Mouse (Mus musculus) heart, postnatal 0 days (tissue): ENCODE results near the gene Atf6b. TPM values are rescaled to one million over a fixed set of nuclear protein-coding genes. Genes with fewer than 3 reads are reported as not detected.

Experiments
- ATAC-seq: fragments of 200-750 bp; cut with Nextera tagmentation; 2 replicates; pipeline ENCODE4 v1.8.0; 2017; ENCODE audit warnings: low read depth, moderate number of reproducible peaks, moderate library complexity; ENCODE audit not compliant: insufficient read depth
- DNase-seq: peaks from one replicate; pipeline ENCODE4 v3.0.0-alpha.2; 2016; ENCODE audit warnings: low spot score
- H3K27ac ChIP-seq: fragments of 300-500 bp; sonication (generic); 2 replicates; pipeline ENCODE4 v1.5.1; 2014; ENCODE audit warnings: low read depth, mild to moderate bottlenecking
- H3K27me3 ChIP-seq: fragments of 300-500 bp; sonication (generic); 2 replicates; pipeline ENCODE4 v1.6.1; 2014; ENCODE audit warnings: low read length, mixed read lengths; ENCODE audit not compliant: control insufficient read depth, insufficient read depth
- H3K36me3 ChIP-seq: fragments of 300-500 bp; sonication (generic); replicated peaks from 2 replicates; pipeline ENCODE4 v1.6.1; 2014; ENCODE audit warnings: low read length, mixed read lengths; ENCODE audit not compliant: control insufficient read depth, insufficient read depth
- H3K4me1 ChIP-seq: fragments of 300-500 bp; sonication (generic); 2 replicates; pipeline ENCODE4 v1.6.1; 2014; ENCODE audit warnings: antibody characterized with exemption; ENCODE audit not compliant: control insufficient read depth, insufficient read depth
- H3K4me2 ChIP-seq: fragments of 300-500 bp; sonication (generic); 2 replicates; pipeline ENCODE4 v1.6.1; 2014; ENCODE audit warnings: low read depth, mild to moderate bottlenecking, low read length, moderate library complexity
- H3K4me3 ChIP-seq: fragments of 300-500 bp; sonication (generic); 2 replicates; pipeline ENCODE4 v1.5.1; 2014; ENCODE audit warnings: low read depth, low read length
- H3K9ac ChIP-seq: fragments of 300-500 bp; sonication (generic); replicated peaks from 2 replicates; pipeline ENCODE4 v1.6.1; 2014; ENCODE audit warnings: low read depth, low read length, mixed read lengths
- H3K9me3 ChIP-seq: fragments of 300-500 bp; sonication (generic); replicated peaks from 2 replicates; pipeline ENCODE4 v1.6.1; 2016; ENCODE audit warnings: low read length; ENCODE audit not compliant: control insufficient read depth
- CTCF ChIP-seq: IDR thresholded peaks from 2 replicates; pipeline ENCODE4 v1.5.1; 2016; ENCODE audit warnings: antibody characterized with exemption, control low read depth, low read depth
- EP300 ChIP-seq: IDR thresholded peaks from 2 replicates; pipeline ENCODE4 v1.6.1; 2016; ENCODE audit warnings: antibody characterized with exemption, low read depth
- WGBS: fragments of 180-500 bp; shearing (Covaris S2); extraction: QIAGEN DNeasy Blood & Tissue Kit; methylation state at CpG from one replicate; pipeline ENCODE4 v1.1.7; 2014; 5-methylcytosine and 5-hydroxymethylcytosine counted together
- polyA plus RNA-seq: library from polyadenylated mRNA; unstranded; fragments of >200 nt; fragmentation: Nextera tagmentation; extraction: Ambion mirVana; gene quantifications from 2 replicates; pipeline ENCODE4 v1.2.1, GENCODE M21; 2015
- total RNA-seq: library from RNA; depleted of rRNA; stranded (reverse); fragments of >200 nt; gene quantifications from 2 replicates; pipeline ENCODE4 v1.2.3, GENCODE M21; 2014; ENCODE audit warnings: low replicate concordance

Atf6b gene
- total and polyA plus RNA-seq, 2 experiments from 2014 or later, result 16.6 to 22.5 TPM

GRCm38 (mm10) chr17:34662978-34663377, 16.0 kb downstream of the Atf6b start:
- Histone ChIP-seq H3K9ac (no peak overlapping the region), H3K36me3 (no peaks in the 10 kb centered on the region), H3K4me1 (peaks cover 18% of the 10 kb centered on the region), H3K27ac (no peak overlapping the region), H3K9me3 (no peaks in the 10 kb centered on the region), H3K4me2 (no peak overlapping the region), H3K27me3 (peaks cover 12% of the 10 kb centered on the region; the same call in 1 of the 2 replicates), H3K4me3 (no peak overlapping the region)
- ATAC-seq (no peak), DNase-seq (no peak)
- WGBS, result 82% methylated on average over 8 of the region's 8 CpGs
- TF ChIP-seq CTCF, result no peak
- no peak for TF ChIP-seq EP300

- no peak overlapping the region for H3K4me2 ChIP-seq
- 60% methylated on average over 1 of the region's 1 CpGs for WGBS
- H3K27ac ChIP-seq, result no peak overlapping the region
- peaks cover 12% of the 10 kb centered on the region; the same call in 1 of the 2 replicates for H3K27me3 ChIP-seq
- H3K4me1 ChIP-seq, result peaks cover 18% of the 10 kb centered on the region
- no peak overlapping the region for H3K9ac ChIP-seq
- no peak overlapping the region for H3K4me3 ChIP-seq
- no peaks in the 10 kb centered on the region for H3K36me3 ChIP-seq
- TF ChIP-seq EP300 (no peak), CTCF (no peak)
- no peaks in the 10 kb centered on the region for H3K9me3 ChIP-seq
- ATAC-seq (no peak), DNase-seq (no peak)
Measured at GRCm38 (mm10) chr17:34663558-34663957, 16.6 kb downstream of the Atf6b start.

GRCm38 (mm10) chr17:34664472-34664871, 17.5 kb downstream of the Atf6b start:
- no peak for DNase-seq
- no peaks in the 10 kb centered on the region for H3K9me3 ChIP-seq
- no peaks in the 10 kb centered on the region for H3K36me3 ChIP-seq
- H3K4me3 ChIP-seq, result no peak overlapping the region
- peaks cover 13% of the 10 kb centered on the region for H3K4me1 ChIP-seq
- no peak overlapping the region for H3K27ac ChIP-seq
- 55% methylated on average over 7 of the region's 7 CpGs for WGBS
- no peak for ATAC-seq
- no peak overlapping the region for H3K9ac ChIP-seq
- H3K27me3 ChIP-seq, result peaks cover 12% of the 10 kb centered on the region; the same call in 1 of the 2 replicates
- H3K4me2 ChIP-seq, result no peak overlapping the region
- no peak for TF ChIP-seq EP300
- TF ChIP-seq CTCF, result no peak

- peak within 1 kb of the TSS; percentile 42 for H3K4me2 ChIP-seq
- 0 out of 2 replicates have a peak within 1 kb of the TSS, but pooled peaks have one; percentile 9 for H3K9ac ChIP-seq
- 57% methylated on average over 7 of the region's 7 CpGs for WGBS
- TF ChIP-seq EP300 (no peak), CTCF (no peak)
- H3K27me3 ChIP-seq, result peaks cover 44% of the 10 kb centered on the region
- H3K27ac ChIP-seq, result no peak within 1 kb of the TSS
- H3K36me3 ChIP-seq, result no peaks in the 10 kb centered on the region
- no peaks in the 10 kb centered on the region for H3K9me3 ChIP-seq
- ATAC-seq, result no peak
- H3K4me3 ChIP-seq, result peak within 1 kb of the TSS; percentile 31
- peaks cover 16% of the 10 kb centered on the region for H3K4me1 ChIP-seq
- no peak for DNase-seq
Measured at GRCm38 (mm10) chr17:34670235-34670634, 23.3 kb downstream of the Atf6b start, which contains the start of gene Tnxb. TSS of gene Tnxb (plus strand) at chr17:34670535.

GRCm38 (mm10) chr17:34671151-34672066, 24.5 kb downstream of the Atf6b start:
- DNase-seq, result no peak
- Histone ChIP-seq H3K4me3 (peak overlapping the region; percentile 31), H3K9me3 (no peaks in the 10 kb centered on the region), H3K36me3 (no peaks in the 10 kb centered on the region), H3K4me1 (peaks cover 23% of the 10 kb centered on the region), H3K9ac (0 out of 2 replicates have a peak overlapping the region, but pooled peaks have one; percentile 9), H3K27me3 (peaks cover 49% of the 10 kb centered on the region), H3K27ac (no peak overlapping the region), H3K4me2 (peak overlapping the region; percentile 42)
- TF ChIP-seq EP300 (no peak), CTCF (no peak)
- ATAC-seq, result peak; percentile 34
- 15% methylated on average over 93 of the region's 93 CpGs for WGBS
